ENCODE assay signal across 20 mouse cellular contexts in genomic region chr11:75930208-75930607, GRCm38 (mm10).
"Had no signal": no experiment of that assay in that cellular context is flagged by ENCODE, and none has a peak within 500 bp of the region (broad histone marks: within the 10 kb centered on the region; RNA-seq: fewer than 3 reads in every experiment).

No protein-coding gene starts in this region.

- H3K9ac ChIP-seq: heart, embryonic 13.5 days; heart, embryonic 15.5 days; hindbrain, embryonic 13.5 days; hindbrain, embryonic 15.5 days; limb, embryonic 12.5 days had no signal

- ATAC-seq: hindbrain, postnatal 0 days had no signal

- H3K9me3 ChIP-seq: heart, embryonic 13.5 days; heart, embryonic 15.5 days; hindbrain, embryonic 13.5 days; hindbrain, embryonic 15.5 days; limb, embryonic 10.5 days; limb, embryonic 12.5 days had no signal

- H3K27ac ChIP-seq: heart, embryonic 13.5 days; heart, embryonic 15.5 days; hindbrain, embryonic 13.5 days; hindbrain, embryonic 15.5 days; hindbrain, postnatal 0 days; layer of hippocampus, adult 2 months; left cerebral cortex, adult 2 months; limb, embryonic 10.5 days; limb, embryonic 12.5 days had no signal

- H3K27me3 ChIP-seq: heart, embryonic 13.5 days; heart, embryonic 15.5 days; hindbrain, embryonic 15.5 days had no signal

- H3K36me3 ChIP-seq: heart, embryonic 13.5 days; heart, embryonic 15.5 days; hindbrain, embryonic 13.5 days; hindbrain, embryonic 15.5 days; limb, embryonic 10.5 days; limb, embryonic 12.5 days had no signal

- H3K4me3 ChIP-seq: heart, adult 2 months; heart, embryonic 13.5 days; heart, embryonic 15.5 days; hindbrain, embryonic 13.5 days; hindbrain, embryonic 15.5 days; layer of hippocampus, adult 2 months; left cerebral cortex, adult 2 months; limb, embryonic 10.5 days; limb, embryonic 12.5 days had no signal

- DNase-seq: gastrocnemius, postnatal 14 days; gastrocnemius, postnatal 36 days; heart, adult 2 months; heart, postnatal 14 days; heart, postnatal 36 days; kidney, adult 18-20 months; kidney, adult 8-10 months; kidney, postnatal 4 days; liver had no signal

- H3K4me2 ChIP-seq: heart, embryonic 11.5 days; heart, embryonic 13.5 days; heart, embryonic 15.5 days; hindbrain, embryonic 13.5 days; hindbrain, embryonic 15.5 days; limb, embryonic 12.5 days; liver, embryonic 11.5 days had no signal
